Mouse (Mus musculus) stomach, postnatal 0 days (tissue): ENCODE results near the gene Jph3. TPM values are rescaled to one million over a fixed set of nuclear protein-coding genes. Genes with fewer than 3 reads are reported as not detected.

Experiments used
- ATAC-seq: fragments of 200-750 bp; cut with Nextera tagmentation; 2 replicates; pipeline ENCODE4 v1.8.0; 2017; ENCODE audit not compliant: low FRiP score, low TSS enrichment
- DNase-seq: peaks from one replicate; pipeline ENCODE4 v3.0.0-alpha.2; 2016; ENCODE audit warnings: low spot score
- H3K27ac ChIP-seq: fragments of 300-500 bp; sonication (generic); replicated peaks from 2 replicates; pipeline ENCODE4 v1.5.1; 2014; ENCODE audit warnings: mild to moderate bottlenecking, control low read depth
- H3K27me3 ChIP-seq: fragments of 300-500 bp; sonication (generic); 2 replicates; pipeline ENCODE4 v1.6.1; 2014; ENCODE audit warnings: low read length; ENCODE audit not compliant: control insufficient read depth, insufficient read depth
- H3K36me3 ChIP-seq: fragments of 300-500 bp; sonication (generic); 2 replicates; pipeline ENCODE4 v1.6.1; 2014; ENCODE audit warnings: low read length, mixed read lengths; ENCODE audit not compliant: control insufficient read depth, insufficient read depth
- H3K4me1 ChIP-seq: fragments of 300-500 bp; sonication (generic); replicated peaks from 2 replicates; pipeline ENCODE4 v1.6.1; 2014; ENCODE audit warnings: antibody characterized with exemption; ENCODE audit not compliant: control insufficient read depth, insufficient read depth
- H3K4me2 ChIP-seq: fragments of 300-500 bp; sonication (generic); replicated peaks from 2 replicates; pipeline ENCODE4 v1.6.1; 2014; ENCODE audit warnings: low read depth, mild to moderate bottlenecking, control low read depth, moderate library complexity
- H3K4me3 ChIP-seq: fragments of 300-500 bp; sonication (generic); 2 replicates; pipeline ENCODE4 v1.5.1; 2014; ENCODE audit warnings: low read depth, low read length, control low read depth
- H3K9ac ChIP-seq: fragments of 300-500 bp; sonication (generic); 2 replicates; pipeline ENCODE4 v1.6.1; 2014; ENCODE audit warnings: mild to moderate bottlenecking, low read length, control low read depth, mixed read lengths
- H3K9me3 ChIP-seq: fragments of 300-500 bp; sonication (generic); 2 replicates; pipeline ENCODE4 v1.6.1; 2016; ENCODE audit warnings: low read length; ENCODE audit not compliant: control insufficient read depth
- CTCF ChIP-seq: IDR thresholded peaks from 2 replicates; pipeline ENCODE4 v1.5.1; 2016; ENCODE audit warnings: antibody characterized with exemption, low read depth, mild to moderate bottlenecking, moderate library complexity
- EP300 ChIP-seq: optimal IDR thresholded peaks from 2 replicates; pipeline ENCODE3; 2016; ENCODE audit warnings: antibody characterized with exemption
- WGBS: fragments of 180-500 bp; shearing (Covaris S2); extraction: QIAGEN DNeasy Blood & Tissue Kit; methylation state at CpG from one replicate; pipeline ENCODE4 v1.1.7; 2014; 5-methylcytosine and 5-hydroxymethylcytosine counted together
- polyA plus RNA-seq: library from polyadenylated mRNA; unstranded; fragments of >200 nt; fragmentation: Nextera tagmentation; extraction: Ambion mirVana; gene quantifications from 2 replicates; pipeline ENCODE4 v1.2.1, GENCODE M21; 2015

The Jph3 gene
- polyA plus RNA-seq, 1 experiment from 2014 or later = 1.7 TPM

GRCm38 (mm10) chr8:121806126-121806525 lies 76.7 kb downstream of the Jph3 start:
- ATAC-seq (no peak), DNase-seq (no peak)
- Histone ChIP-seq H3K27me3 (no peaks in the 10 kb centered on the region), H3K36me3 (peaks cover 7% of the 10 kb centered on the region; the same call in 1 of the 2 replicates), H3K9me3 (no peaks in the 10 kb centered on the region), H3K4me3 (no peak overlapping the region), H3K27ac (no peak overlapping the region), H3K9ac (no peak overlapping the region), H3K4me1 (no peaks in the 10 kb centered on the region), H3K4me2 (no peak overlapping the region)
- TF ChIP-seq CTCF (no peak), EP300 (no peak)
- 86% methylated on average over 13 of the region's 13 CpGs for WGBS

- H3K36me3 ChIP-seq = peaks cover 7% of the 10 kb centered on the region
- H3K4me2 ChIP-seq = no peak overlapping the region
- H3K4me1 ChIP-seq = no peaks in the 10 kb centered on the region
- ATAC-seq = no peak
- H3K9ac ChIP-seq = no peak overlapping the region
- TF ChIP-seq EP300 (no peak), CTCF (peak; percentile 34)
- 81% methylated on average over 11 of the region's 11 CpGs for WGBS
- H3K27me3 ChIP-seq = no peaks in the 10 kb centered on the region
- no peak overlapping the region for H3K4me3 ChIP-seq
- DNase-seq = no peak
- no peaks in the 10 kb centered on the region for H3K9me3 ChIP-seq
- H3K27ac ChIP-seq = no peak overlapping the region
These were observed 78.6 kb downstream of the Jph3 start for GRCm38 (mm10) chr8:121808032-121808431.

- no peak for TF ChIP-seq EP300
- no peak for TF ChIP-seq CTCF
- ATAC-seq = no peak
- Histone ChIP-seq H3K9ac (no peak overlapping the region), H3K36me3 (peaks cover 5% of the 10 kb centered on the region), H3K4me1 (no peaks in the 10 kb centered on the region), H3K4me3 (no peak overlapping the region), H3K27ac (no peak overlapping the region), H3K4me2 (no peak overlapping the region), H3K9me3 (no peaks in the 10 kb centered on the region), H3K27me3 (no peaks in the 10 kb centered on the region)
- 90% methylated on average over 11 of the region's 11 CpGs for WGBS
- no peak for DNase-seq
These were observed 80.2 kb downstream of the Jph3 start for GRCm38 (mm10) chr8:121809524-121810155.

- Histone ChIP-seq H3K36me3 (peaks cover 3% of the 10 kb centered on the region), H3K4me1 (no peaks in the 10 kb centered on the region), H3K4me2 (no peak overlapping the region), H3K4me3 (no peak overlapping the region), H3K9ac (no peak overlapping the region), H3K9me3 (no peaks in the 10 kb centered on the region), H3K27ac (no peak overlapping the region), H3K27me3 (no peaks in the 10 kb centered on the region)
- TF ChIP-seq CTCF (no peak), EP300 (no peak)
- DNase-seq (no peak), ATAC-seq (no peak)
- WGBS = 84% methylated on average over 3 of the region's 3 CpGs
These were observed 82.1 kb downstream of the Jph3 start for GRCm38 (mm10) chr8:121811502-121811901.

- Histone ChIP-seq H3K4me1 (no peaks in the 10 kb centered on the region), H3K4me3 (no peak overlapping the region), H3K9ac (no peak overlapping the region), H3K36me3 (peaks cover 3% of the 10 kb centered on the region), H3K27ac (no peak overlapping the region), H3K9me3 (no peaks in the 10 kb centered on the region), H3K27me3 (no peaks in the 10 kb centered on the region), H3K4me2 (no peak overlapping the region)
- WGBS = 91% methylated on average over 12 of the region's 12 CpGs
- no peak for TF ChIP-seq EP300
- TF ChIP-seq CTCF = no peak
- DNase-seq (no peak), ATAC-seq (no peak)
These were observed 82.6 kb downstream of the Jph3 start for GRCm38 (mm10) chr8:121811931-121812570.

- 0 out of 2 replicates have a peak, but pooled peaks have one; percentile 12 for TF ChIP-seq CTCF
- TF ChIP-seq EP300 = no peak
- Histone ChIP-seq H3K4me2 (no peak overlapping the region), H3K4me3 (no peak overlapping the region), H3K27me3 (no peaks in the 10 kb centered on the region), H3K27ac (no peak overlapping the region), H3K9ac (no peak overlapping the region), H3K9me3 (no peaks in the 10 kb centered on the region), H3K4me1 (no peaks in the 10 kb centered on the region), H3K36me3 (peaks cover 4% of the 10 kb centered on the region; the same call in 1 of the 2 replicates)
- ATAC-seq (0 out of 2 replicates have a peak, but pooled peaks have one; percentile 25), DNase-seq (no peak)
- WGBS = 77% methylated on average over 7 of the region's 7 CpGs
These were observed 88.8 kb downstream of the Jph3 start for GRCm38 (mm10) chr8:121818226-121818625.
